Mouse (Mus musculus) left cerebral cortex, adult 8-10 months (tissue): ENCODE measurements around the gene Rasa3. TPM values are rescaled to one million over a fixed set of nuclear protein-coding genes. Genes with fewer than 3 reads are reported as not detected.

Experiments
- DNase-seq, 2 experiments: peaks; one replicate each; pipeline ENCODE4 v3.0.0; 2022; ENCODE audit warnings: low spot score in 2 of 2
- total RNA-seq, 4 experiments: library from RNA; stranded (reverse); gene quantifications; 2 replicates each; pipeline ENCODE4 v1.2.4; 2022

Gene Rasa3
- total RNA-seq, 4 experiments from 2014 or later = 63.9 to 72.0 (median 69.5) TPM

- DNase-seq = no peak
Observed at GRCm38 (mm10) chr8:13685674-13686314, 8.4 kb upstream of the Rasa3 start.

DNA sequence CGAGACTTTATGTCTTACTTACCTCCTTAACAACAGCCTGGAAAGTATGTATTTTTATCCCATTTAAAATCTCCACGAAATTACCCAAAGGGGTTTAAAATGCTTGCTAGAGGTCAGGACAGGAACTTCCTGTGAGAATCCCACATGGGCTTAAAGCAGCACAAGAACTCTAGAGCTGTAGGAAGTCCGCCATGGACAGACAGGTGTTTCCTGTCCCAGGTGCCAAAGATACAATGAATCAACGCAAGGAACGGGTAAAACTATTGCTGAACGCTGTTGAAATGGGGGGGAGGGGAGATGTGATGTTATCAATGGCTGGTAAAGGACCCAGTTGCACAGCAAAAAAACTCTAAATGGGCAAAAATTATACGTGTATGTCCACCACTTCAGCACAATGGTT is 6.7 kb upstream of the Rasa3 start:
- no peak for DNase-seq

DNA sequence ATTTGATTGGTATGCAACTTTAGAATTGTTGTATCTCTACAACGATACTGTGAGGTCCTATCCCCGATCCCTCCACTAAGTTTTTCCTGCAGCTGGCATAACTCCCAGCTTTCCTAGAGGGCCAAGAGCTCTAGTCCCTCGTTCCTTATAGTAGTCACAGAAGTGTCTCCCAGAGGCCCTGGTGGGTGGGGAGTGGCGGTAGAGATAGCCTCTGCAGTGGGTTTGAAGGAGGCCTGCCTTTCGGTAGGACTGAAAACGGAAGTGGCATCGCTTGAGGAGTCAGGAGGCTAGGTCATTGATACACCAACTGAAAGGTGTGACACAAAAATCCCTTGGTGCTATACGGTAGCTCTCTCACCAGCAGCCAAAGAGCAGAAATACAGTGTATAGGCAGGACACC is 779 bp upstream of the Rasa3 start:
- no peak for DNase-seq

DNA sequence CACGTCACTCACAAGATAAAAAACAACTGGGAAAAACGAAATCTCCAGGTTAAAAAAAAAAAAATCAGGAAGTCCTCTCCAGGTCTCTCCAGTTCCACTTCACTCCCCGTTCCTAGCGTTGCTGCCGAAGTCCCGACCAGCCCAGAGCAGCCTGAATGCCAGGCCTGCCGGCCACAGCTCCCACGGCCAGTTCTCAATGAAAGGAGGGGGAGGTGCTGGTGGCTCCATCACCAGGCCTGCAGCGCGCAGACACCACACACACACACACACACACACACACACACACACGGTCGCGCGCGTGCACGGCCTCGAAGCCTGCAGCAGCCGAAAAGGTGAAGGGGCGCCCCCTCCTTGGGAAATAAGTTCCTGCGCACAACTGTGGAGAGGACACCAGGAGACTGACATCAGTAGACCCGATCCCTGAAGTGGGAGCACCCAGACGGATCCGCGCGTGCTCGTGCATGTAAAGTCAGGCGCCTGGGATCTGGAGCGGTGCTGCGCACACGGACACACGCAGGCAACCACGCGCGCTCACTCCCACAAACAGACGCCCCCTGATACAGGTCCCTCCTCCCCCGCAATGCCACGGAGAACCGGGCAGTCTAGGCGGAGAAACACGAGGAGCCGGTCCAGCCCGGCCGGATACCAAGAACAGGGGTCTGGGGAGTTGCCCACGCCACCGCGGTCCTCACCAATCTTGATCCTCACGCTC is 546 bp downstream of the Rasa3 start:
- DNase-seq = peak; percentile 57 to 73

- DNase-seq = peak; percentile 48 to 53
Observed at GRCm38 (mm10) chr8:13676302-13676700, 1.1 kb downstream of the Rasa3 start.

DNA sequence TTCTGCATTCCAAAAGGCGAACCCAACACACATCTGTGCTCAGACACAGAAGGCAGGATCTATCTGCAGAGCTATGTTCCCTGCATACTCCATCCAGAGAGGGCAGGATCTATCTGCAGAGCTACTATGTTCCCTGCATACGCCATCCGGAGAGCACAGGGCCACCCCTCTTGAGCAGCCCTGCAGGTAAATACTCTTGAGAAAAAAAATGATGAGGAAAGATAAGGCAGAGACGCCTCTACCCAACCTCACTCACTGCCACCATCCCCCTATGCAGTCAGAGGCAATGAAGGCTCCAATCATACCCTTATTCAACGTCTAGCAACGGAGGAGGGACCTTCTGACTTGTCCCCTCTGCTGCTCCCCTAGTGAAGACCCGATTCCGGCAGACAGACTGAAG is 1.9 kb downstream of the Rasa3 start:
- DNase-seq = no peak

DNA sequence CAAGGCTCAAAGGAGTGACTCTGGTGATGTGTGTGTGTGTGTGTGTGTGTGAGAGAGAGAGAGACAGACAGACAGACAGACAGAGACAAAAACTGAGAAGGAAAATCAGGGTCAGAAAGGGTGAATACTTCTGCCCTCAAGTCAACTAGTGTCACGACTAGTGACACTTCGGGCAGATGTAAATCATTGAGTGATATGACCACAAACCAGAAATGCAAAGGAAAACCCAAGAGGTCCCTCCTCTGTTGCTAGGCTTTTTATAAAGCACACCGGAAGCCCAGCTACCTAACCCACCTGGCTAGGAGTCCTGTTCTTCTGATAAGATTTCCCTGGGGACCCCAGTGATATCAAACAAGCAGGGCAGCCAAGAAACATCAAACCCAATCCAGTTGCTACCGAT is 2.3 kb downstream of the Rasa3 start:
- no peak for DNase-seq

GRCm38 (mm10) chr8:13674294-13675010 is 3.0 kb downstream of the Rasa3 start:
- DNase-seq = no peak

- no peak for DNase-seq
Observed at GRCm38 (mm10) chr8:13673215-13673614, 4.2 kb downstream of the Rasa3 start.

DNA sequence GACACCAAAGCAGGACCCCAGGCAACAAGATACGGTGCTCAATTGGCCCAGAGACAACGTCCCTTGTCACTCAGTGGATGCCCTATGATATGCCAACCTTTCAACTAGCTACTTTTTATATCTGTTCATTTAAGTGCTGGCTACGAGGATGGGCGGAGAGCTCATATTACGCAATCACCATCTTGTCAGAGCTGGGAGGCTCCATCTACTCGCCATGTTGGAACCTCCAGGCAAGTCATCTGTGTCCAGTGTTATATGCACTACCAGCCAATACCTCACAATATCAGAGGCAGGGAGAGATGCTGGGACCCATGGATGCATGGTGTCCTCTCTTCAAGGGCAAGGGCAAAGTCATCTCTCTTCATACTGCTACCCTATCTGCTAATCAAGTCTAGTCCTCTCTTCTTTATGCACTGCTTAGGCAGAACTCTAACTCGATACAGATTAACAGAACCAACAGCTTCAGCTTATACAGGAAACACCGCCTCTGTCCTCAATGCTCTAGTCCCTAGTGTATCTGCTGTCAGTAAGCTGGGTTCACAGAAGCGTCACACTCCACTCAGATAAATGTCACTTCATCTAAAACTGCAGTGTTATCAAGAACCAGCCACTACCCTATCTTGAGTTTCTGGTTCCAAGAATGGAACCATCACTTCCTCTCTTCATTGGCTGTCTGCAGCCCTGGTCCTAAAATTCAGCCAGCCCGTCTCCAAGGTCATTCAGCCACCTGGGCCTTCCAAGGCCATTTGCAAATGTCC is 6.0 kb downstream of the Rasa3 start:
- no peak for DNase-seq

DNA sequence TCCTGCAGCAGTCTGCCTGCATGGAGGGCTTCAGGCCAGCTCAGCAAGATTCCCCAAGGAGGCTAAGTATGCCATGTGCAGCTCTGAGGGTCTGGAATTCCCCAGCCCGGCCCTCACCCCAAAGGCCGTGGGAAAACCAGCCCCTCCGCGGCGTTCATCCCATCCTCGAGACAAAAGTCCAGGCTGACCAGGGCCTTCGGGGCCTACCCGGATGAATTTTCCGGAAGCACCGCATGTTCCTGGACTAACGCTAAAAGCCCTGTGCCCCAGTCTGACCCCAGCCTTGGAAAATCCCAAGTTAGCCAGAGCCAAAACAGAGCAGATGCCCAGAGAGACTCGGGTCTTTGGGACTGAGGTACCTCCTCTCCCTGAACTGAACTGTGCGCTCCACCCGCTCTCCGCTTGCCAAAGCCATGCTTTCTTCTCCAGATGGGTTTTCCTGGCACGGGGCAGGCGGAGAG is 7.4 kb downstream of the Rasa3 start:
- DNase-seq = no peak

GRCm38 (mm10) chr8:13668367-13668766 is 9.0 kb downstream of the Rasa3 start:
- DNase-seq = no peak

- no peak for DNase-seq
Observed at GRCm38 (mm10) chr8:13667917-13668316, 9.5 kb downstream of the Rasa3 start.

- no peak for DNase-seq
Observed at GRCm38 (mm10) chr8:13665944-13666343, 11.5 kb downstream of the Rasa3 start.

DNA sequence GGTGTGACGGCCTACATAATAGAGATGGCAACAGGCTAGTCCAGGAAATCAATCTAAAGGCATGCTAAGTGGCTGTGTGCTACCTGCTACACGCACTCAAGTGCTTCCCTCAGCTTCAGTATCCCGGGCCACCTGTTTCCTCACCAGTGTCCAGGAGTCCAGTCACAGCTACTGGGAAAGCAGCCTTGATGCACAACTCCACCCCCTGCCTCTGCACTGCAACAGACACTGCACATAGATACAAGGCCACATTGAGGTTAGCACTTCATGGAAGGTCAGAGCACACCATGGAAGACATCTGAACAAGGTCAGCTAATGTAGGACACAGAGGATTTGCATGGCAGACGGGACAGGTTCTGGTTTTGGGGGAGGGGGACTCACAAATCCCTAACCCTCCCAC is 11.9 kb downstream of the Rasa3 start:
- DNase-seq = no peak

DNA sequence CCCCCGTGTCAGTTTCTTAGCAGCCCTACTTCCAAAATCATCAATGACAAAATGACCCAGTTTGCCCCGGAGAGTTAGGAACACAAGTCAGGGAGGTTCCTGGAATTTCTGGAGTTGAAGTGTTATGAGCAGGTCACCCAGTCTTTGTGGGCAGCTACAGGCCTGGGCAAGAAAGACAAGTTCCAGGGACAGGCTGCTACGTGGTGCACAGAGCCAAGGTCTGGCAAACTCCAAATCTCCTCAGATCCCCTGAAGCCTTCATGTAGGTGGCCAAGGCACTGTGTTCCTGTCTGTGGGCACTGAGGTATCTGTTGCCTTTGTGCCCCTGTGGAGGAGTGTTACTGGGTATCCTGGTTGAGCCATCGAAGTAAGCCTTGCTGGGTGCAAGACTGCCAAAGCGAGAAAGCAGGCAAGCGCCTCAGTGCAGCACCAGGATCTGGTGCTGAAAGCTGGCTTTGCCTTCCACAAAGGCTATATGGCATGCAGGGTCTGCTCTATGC is 12.6 kb downstream of the Rasa3 start:
- no peak for DNase-seq

DNA sequence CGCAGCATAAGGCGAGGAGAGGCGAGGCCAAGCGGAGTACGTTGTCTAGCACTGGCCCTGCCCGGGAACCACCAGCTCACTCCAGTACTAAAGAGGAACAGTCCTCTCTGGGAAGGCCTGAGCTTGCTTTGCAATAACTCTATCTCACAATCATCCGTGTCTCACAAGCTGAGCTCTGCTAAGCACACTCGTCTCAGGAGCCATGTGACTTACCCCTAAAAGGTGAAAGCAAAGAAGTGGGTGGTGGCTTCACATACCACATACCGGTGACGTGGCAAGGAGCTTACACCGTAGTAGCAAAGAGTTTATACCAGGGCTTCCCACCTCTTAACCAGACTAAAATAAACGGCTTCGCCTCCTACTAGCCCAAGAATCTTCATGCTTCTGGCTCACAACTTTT is 17.1 kb downstream of the Rasa3 start:
- no peak for DNase-seq

DNA sequence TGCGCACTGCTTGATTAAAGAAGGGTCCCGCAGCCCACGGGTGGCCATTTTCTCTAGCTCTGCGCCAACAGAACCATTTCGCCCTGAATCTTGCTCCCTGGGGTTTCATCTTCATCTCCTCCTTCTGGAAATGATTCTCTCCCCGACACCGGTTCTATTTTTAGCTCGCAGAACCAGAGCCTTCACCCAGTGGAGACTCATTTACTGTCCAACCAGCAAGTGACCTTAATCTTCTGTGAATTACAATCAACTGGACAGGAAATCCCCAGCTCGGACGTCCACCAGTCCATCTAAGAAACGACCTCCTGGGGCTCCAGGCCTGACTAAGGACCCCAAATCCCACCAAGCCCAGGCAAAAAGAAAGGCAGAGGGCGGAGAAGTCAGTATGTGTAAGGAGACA is 19.9 kb downstream of the Rasa3 start:
- no peak for DNase-seq

GRCm38 (mm10) chr8:13655033-13655351 is 22.4 kb downstream of the Rasa3 start:
- no peak for DNase-seq

DNA sequence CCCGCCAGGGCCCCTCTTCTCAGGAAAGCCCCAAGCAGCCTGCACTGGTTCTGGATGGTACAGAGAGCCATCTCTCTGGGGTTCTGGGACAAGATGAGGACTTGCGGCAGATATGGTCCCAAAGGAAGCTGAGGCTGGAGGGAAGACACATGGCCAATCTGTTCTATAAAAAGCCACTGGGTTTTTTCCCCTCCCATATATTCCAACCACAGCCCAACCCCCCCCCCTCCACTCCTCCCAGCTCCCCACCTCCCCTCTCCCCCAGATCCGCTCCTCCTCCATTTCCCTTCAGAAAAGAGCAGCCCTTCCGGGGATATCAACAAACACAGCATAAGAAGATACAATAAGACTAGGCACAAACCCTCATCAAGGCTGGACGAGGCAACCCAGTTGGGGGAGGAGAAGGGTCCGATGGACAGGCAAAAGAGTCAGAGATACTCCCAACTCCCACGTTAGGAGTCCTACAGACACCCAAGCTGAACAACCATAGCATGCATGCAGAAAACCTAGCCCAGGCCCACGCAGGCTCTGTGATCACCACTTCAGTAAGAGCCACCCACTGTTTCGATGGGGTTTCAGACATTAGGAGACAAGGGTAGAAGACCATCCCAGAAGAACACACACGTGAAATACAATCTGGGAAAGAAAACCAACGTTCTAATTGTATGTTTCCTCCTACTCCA is 22.9 kb downstream of the Rasa3 start:
- no peak for DNase-seq

DNA sequence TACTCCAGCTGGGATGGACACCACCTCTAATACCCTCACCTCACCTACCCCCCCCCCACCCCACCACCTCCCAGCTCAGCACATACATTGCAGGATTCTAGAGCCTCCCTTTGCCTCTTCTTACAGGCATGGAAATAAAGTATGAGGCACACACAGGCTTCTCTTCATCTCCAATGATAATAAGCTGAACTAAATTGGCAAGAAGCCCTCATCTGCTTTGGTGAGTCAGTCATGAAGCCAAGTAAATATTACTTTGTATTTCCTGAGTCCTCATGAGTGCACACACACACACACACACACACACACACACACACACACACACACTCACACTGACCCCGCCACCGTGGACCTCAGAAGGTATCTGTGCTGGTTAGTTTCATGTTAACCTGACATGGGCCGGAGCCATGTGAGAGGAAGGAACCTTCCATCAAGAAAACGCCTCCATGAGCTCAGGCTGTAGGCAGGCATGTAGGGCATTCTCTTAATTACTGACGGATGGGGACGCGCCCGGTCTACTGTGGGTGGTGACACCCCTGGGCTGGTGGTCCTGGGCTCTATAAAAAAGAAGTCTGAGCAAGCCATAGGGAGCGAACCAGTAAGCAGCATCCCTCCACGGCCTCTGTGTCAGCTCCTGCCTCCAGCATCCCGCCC is 26.7 kb downstream of the Rasa3 start:
- DNase-seq = no peak
